Mouse (Mus musculus) left cerebral cortex, postnatal 36 days (tissue): ENCODE measurements around the gene Dedd2. TPM values are rescaled to one million over a fixed set of nuclear protein-coding genes. Genes with fewer than 3 reads are reported as not detected.

Experiments
- DNase-seq, 2 experiments: peaks; one replicate each; pipeline ENCODE4 v3.0.0; 2021 to 2022; ENCODE audit warnings: low spot score in 2 of 2, mixed read lengths in 1 of 2
- intact Hi-C: fragments of 180-260 bp; cut with DNase I; formaldehyde crosslinking; loops from one replicate; pipeline ENCODE4 v1.15.1; 2025
- microRNA-seq: library from miRNA; unstranded; fragments of <30 nt; microRNA quantifications from one replicate; pipeline ENCODE4 v1.2.0, GENCODE M21; 2022
- total RNA-seq, 2 experiments: library from RNA; stranded (reverse); gene quantifications; 2 replicates each; pipeline ENCODE4 v1.2.3; 2021

Dedd2 gene
- total RNA-seq, 2 experiments from 2014 or later = 25.4 to 28.4 TPM

- DNase-seq = no peak
- intact Hi-C loops = no loop called here
Measured at GRCm38 (mm10) chr7:25151009-25151408, 69.4 kb downstream of the Dedd2 start.

- no peak for DNase-seq
- intact Hi-C loops = no loop called here
Measured at GRCm38 (mm10) chr7:25150151-25150663, 70.2 kb downstream of the Dedd2 start.

Small RNAs within 50 kb of the gene (microRNA-seq; reads per million reads assigned to microRNA genes)
- not detected for gene Mir7048

Other genes starting within 250 kb of the Dedd2 start
- gene Rabac1, start 247.9 kb downstream of the Dedd2 start, total RNA-seq = 100 to 1,000 TPM; 276 to 329 TPM
- 1,000 to 10,000 TPM; 2,106 to 2,179 TPM for gene Atp1a3, start 214.7 kb downstream of the Dedd2 start, total RNA-seq
- gene Grik5, start 148.3 kb downstream of the Dedd2 start, total RNA-seq = 100 to 1,000 TPM; 225 to 248 TPM
- 10 to 100 TPM; 34.9 to 40.4 TPM for gene Zfp574, start 148.0 kb downstream of the Dedd2 start, total RNA-seq
- 10 to 100 TPM in 1 of 2 experiments, 1 to 10 TPM in 1; 8.4 to 15.4 TPM for gene Pou2f2, start 40.9 kb downstream of the Dedd2 start, total RNA-seq
- gene Zfp526, start 810 bp upstream of the Dedd2 start, total RNA-seq = 10 to 100 TPM; 11.3 to 11.5 TPM
- 100 to 1,000 TPM; 206 to 237 TPM for gene Gsk3a, start 17.2 kb upstream of the Dedd2 start, total RNA-seq
- gene Erf, start 30.1 kb upstream of the Dedd2 start, total RNA-seq = 10 to 100 TPM; 55.8 to 76.2 TPM
- gene Cic, start 47.1 kb upstream of the Dedd2 start, total RNA-seq = 100 to 1,000 TPM; 206 to 234 TPM
- gene Pafah1b3, start 77.4 kb upstream of the Dedd2 start, total RNA-seq = 10 to 100 TPM; 24.0 to 25.5 TPM
- gene Prr19, start 80.8 kb upstream of the Dedd2 start, total RNA-seq = not detected
- 10 to 100 TPM; 44.4 to 57.4 TPM for gene Tmem145, start 85.5 kb upstream of the Dedd2 start, total RNA-seq
- gene Megf8, start 96.5 kb upstream of the Dedd2 start, total RNA-seq = 100 to 1,000 TPM; 108 to 110 TPM
- not detected for gene Cnfn, start 149.1 kb upstream of the Dedd2 start, total RNA-seq
- 10 to 100 TPM in 1 of 2 experiments, 1 to 10 TPM in 1; 6.0 to 11.2 TPM for gene Lipe, start 178.1 kb upstream of the Dedd2 start, total RNA-seq
- gene Cxcl17, start 192.3 kb upstream of the Dedd2 start, total RNA-seq = not detected